Mouse (Mus musculus) small intestine, adult 2 months (tissue): ENCODE results near the gene Sipa1l1.

Source experiments
- CTCF ChIP-seq: fragments of 200-500 bp; IDR thresholded peaks from 2 replicates; pipeline ENCODE4 v1.5.1; 2012; ENCODE audit warnings: low read depth, mild to moderate bottlenecking, control low read depth, inconsistent platforms, low read length, moderate library complexity, mixed read lengths; ENCODE audit not compliant: insufficient replicate concordance, insufficient read length; ENCODE audit errors: extremely low read depth
- POLR2A ChIP-seq: fragments of 200-500 bp; IDR thresholded peaks from 2 replicates; pipeline ENCODE4 v1.6.1; 2012; ENCODE audit warnings: low read depth, mild to moderate bottlenecking, control low read depth, inconsistent platforms, low read length, moderate library complexity

DNA sequence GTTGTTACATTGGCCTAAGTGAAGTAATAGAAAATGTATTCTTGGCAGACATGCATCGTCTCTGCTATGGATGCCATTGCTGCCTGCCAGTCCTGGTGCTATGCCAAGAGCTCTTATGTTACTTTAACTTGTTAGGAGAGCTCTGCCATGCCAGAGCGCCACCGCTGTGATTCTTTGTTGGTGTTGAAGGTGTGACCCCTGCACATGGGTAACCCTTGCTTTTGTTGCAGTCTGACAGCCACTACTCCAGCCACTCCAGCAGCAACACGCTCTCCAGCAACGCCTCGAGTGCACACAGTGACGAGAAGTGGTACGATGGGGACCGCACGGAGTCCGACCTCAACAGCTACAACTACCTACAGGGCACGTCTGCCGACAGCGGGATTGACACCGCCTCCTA is 255.7 kb downstream of the Sipa1l1 start:
- no peak for TF ChIP-seq CTCF
- TF ChIP-seq POLR2A, result no peak
